Mouse (Mus musculus) CH12.LX (cell line): Measurements from ENCODE around the gene Eef1g.

Source experiments
- BHLHE40 ChIP-seq: IDR thresholded peaks from 2 replicates; pipeline ENCODE4 v1.6.1; 2011; ENCODE audit warnings: mild to moderate bottlenecking, low read depth, low read length, improper control_type of control experiment
- CTCF ChIP-seq, 2 experiments: IDR thresholded peaks in 1 of 2; conservative IDR thresholded peaks in 1 of 2; 2 replicates each; pipeline ENCODE4 v1.5.1; 2011 to 2012; ENCODE audit warnings: low read depth in 2 of 2, low read length in 2 of 2, improper control_type of control experiment in 1 of 2, inconsistent platforms in 1 of 2, mild to moderate bottlenecking in 1 of 2, moderate library complexity in 1 of 2
- EP300 ChIP-seq: IDR thresholded peaks from 2 replicates; pipeline ENCODE4 v1.6.1; 2011; ENCODE audit warnings: low read length, improper control_type of control experiment
- NELFE ChIP-seq: IDR thresholded peaks from 2 replicates; pipeline ENCODE4 v1.6.1; 2011; ENCODE audit warnings: low read depth, low read length, improper control_type of control experiment
- POLR2A ChIP-seq: IDR thresholded peaks from 2 replicates; pipeline ENCODE4 v1.6.1; 2011; ENCODE audit warnings: low read depth, mild to moderate bottlenecking, improper control_type of control experiment, low read length
- TCF12 ChIP-seq: IDR thresholded peaks from 2 replicates; pipeline ENCODE4 v1.6.1; 2014; ENCODE audit warnings: low read depth, mild to moderate bottlenecking, inconsistent platforms, low read length, improper control_type of control experiment
- USF2 ChIP-seq: conservative IDR thresholded peaks from 2 replicates; pipeline ENCODE4 v1.6.1; 2011; ENCODE audit warnings: low read depth, low read length, improper control_type of control experiment

GRCm38 (mm10) chr19:8983150-8983650 is 16.4 kb downstream of the Eef1g start:
- TF ChIP-seq POLR2A (no peak), EP300 (no peak), BHLHE40 (no peak), USF2 (no peak), TCF12 (no peak), NELFE (no peak), CTCF (conservative IDR thresholded peaks at IDR 0.05 in 1 of 2, IDR thresholded peaks at IDR 0.05 in 1 of 2; ENCODE audit: low read depth in 2 of 2, low read length in 2 of 2) (no peak)
